Mouse (Mus musculus) mature B cell (primary cell): ENCODE data around the gene Olfr1104.

Experiments used
- in situ Hi-C: fragments of 300-500 bp; cut with MboI; formaldehyde crosslinking; loops from 2 replicates; pipeline ENCODE4 v1.14.3; 2019

Gene Olfr1104

GRCm38 (mm10) chr2:87026980-87027379 is at the start of gene Olfr1104:
Gene Olfr1104, minus strand, starts transcription at chr2:87027080.
- in situ Hi-C loops: no loop called here

GRCm38 (mm10) chr2:87075717-87076116 is 48.8 kb upstream of the Olfr1104 start, which contains the start of gene Olfr1107:
Gene Olfr1107, minus strand, starts transcription at chr2:87075817.
- in situ Hi-C loops: no loop called here

- in situ Hi-C loops: no loop called here
Observed at GRCm38 (mm10) chr2:87052173-87052572, 25.3 kb upstream of the Olfr1104 start, which contains the start of gene Olfr1106. Gene Olfr1106, minus strand, starts transcription at chr2:87052273.

- in situ Hi-C loops: no loop called here
Observed at GRCm38 (mm10) chr2:87036431-87036830, 9.6 kb upstream of the Olfr1104 start, which contains the start of gene Olfr1105. Gene Olfr1105, minus strand, starts transcription at chr2:87036531.

- in situ Hi-C loops: no loop called here
Observed at GRCm38 (mm10) chr2:86998098-86998497, 28.8 kb downstream of the Olfr1104 start, which contains the start of gene Olfr1102. Gene Olfr1102, plus strand, starts transcription at chr2:86998398.

GRCm38 (mm10) chr2:86991121-86991520 is 35.8 kb downstream of the Olfr1104 start, which contains the start of gene Olfr1101:
Gene Olfr1101, minus strand, starts transcription at chr2:86991221.
- in situ Hi-C loops: no loop called here

GRCm38 (mm10) chr2:86979854-86980253 is 47.0 kb downstream of the Olfr1104 start, which contains the start of gene Olfr1100:
Gene Olfr1100, minus strand, starts transcription at chr2:86979954.
- in situ Hi-C loops: no loop called here
